8 mouse cellular contexts compared by ENCODE assay signal in genomic region chr5:31328255-31328654, GRCm38 (mm10). TPM values are rescaled to one million over a fixed set of nuclear protein-coding genes. Genes with fewer than 3 reads are reported as not detected.
DNase-seq lines count a peak whose midpoint lies in the region; ATAC-seq and TF ChIP-seq lines count a peak whose summit lies in the region.

No protein-coding gene starts in this region.

- H3K4me1 ChIP-seq in spleen, adult 2 months (ENCODE audit: control insufficient read depth, insufficient read depth, insufficient read length), result no peaks in the 10 kb centered on the region
- no peaks in the 10 kb centered on the region for H3K4me1 ChIP-seq in embryonic fibroblast, embryonic 13.5 days (ENCODE audit: control insufficient read depth, insufficient read depth, low read length)

- ATAC-seq in activated CD4-positive, CD25-positive, alpha-beta regulatory T cell, adult 4 months, result no peak

- peak; percentile 15 to 44 for DNase-seq in spleen, adult 2 months (ENCODE audit: low read depth in 1 of 2, low spot score in 2 of 2)
- DNase-seq in spleen, adult 12 weeks (ENCODE audit: low spot score), result no peak
- peak; percentile 40 for DNase-seq in adrenal gland, postnatal 25 days
- DNase-seq in hindlimb bud, embryonic 11.5 days (ENCODE audit: extremely low spot score, low read depth, low spot score), result peak; percentile 30
- DNase-seq in left cerebral cortex, postnatal 4 days, result peak; percentile 43
- peak; percentile 67 for DNase-seq in right cerebral cortex, adult 18-20 months

- H3K36me3 ChIP-seq in spleen, adult 2 months (ENCODE audit: control insufficient read depth, insufficient read depth, low read length), result no peaks in the 10 kb centered on the region

- H3K27me3 ChIP-seq in spleen, adult 2 months (ENCODE audit: control insufficient read depth, insufficient read depth, low read length), result no peaks in the 10 kb centered on the region

- intact Hi-C loops in left cerebral cortex, postnatal 4 days (cut with DNase I), result no loop called here

- TF ChIP-seq POLR2A in spleen, adult 2 months (IDR thresholded peaks at IDR 0.05; ENCODE audit: low read depth, low read length), result no peak
- no peak for TF ChIP-seq POLR2A in embryonic fibroblast, embryonic 13.5 days (IDR thresholded peaks at IDR 0.05; ENCODE audit: low read depth, low read length)

- H3K4me3 ChIP-seq in spleen, adult 2 months (ENCODE audit: extremely low read depth, insufficient read depth, insufficient read length), result no peak overlapping the region
- H3K4me3 ChIP-seq in embryonic fibroblast, embryonic 13.5 days (ENCODE audit: insufficient read depth, low read length), result no peak overlapping the region

- 35% methylated on average over 7 of the region's 7 CpGs for WGBS in spleen, adult 2 months

- peak; percentile 57; the same call in 1 of the 2 replicates for TF ChIP-seq CTCF in spleen, adult 2 months (IDR thresholded peaks at IDR 0.05; ENCODE audit: extremely low read depth, insufficient read depth, insufficient read length, insufficient replicate concordance)
- TF ChIP-seq CTCF in embryonic fibroblast, embryonic 13.5 days (IDR thresholded peaks at IDR 0.05; ENCODE audit: borderline replicate concordance, insufficient read depth, low read length), result peak; percentile 39; the same call in 1 of the 2 replicates

- H3K27ac ChIP-seq in spleen, adult 2 months (ENCODE audit: insufficient read depth, low read length), result no peak overlapping the region
- no peak overlapping the region for H3K27ac ChIP-seq in embryonic fibroblast, embryonic 13.5 days (ENCODE audit: insufficient read depth, low read length)

RNA-seq across cellular contexts. Expression of gene Gckr, which starts 31.0 kb away (rescaled TPM):
- polyA plus RNA-seq in spleen, adult 2 months (2012; rRNA removed), result 0.08 TPM in 1 of 2 replicates, not detected in the other
- 0.55 and 0.95 TPM in 2 replicates for total RNA-seq in adrenal gland, postnatal 25 days (2021)
- polyA plus RNA-seq in embryonic fibroblast, embryonic 13.5 days (2011; ENCODE audit: insufficient read length, low read depth, missing spikeins), result not detected in 2 replicates
- under 1 TPM in 1 of 2 experiments, not detected in 1; 0.52 TPM for total RNA-seq in left cerebral cortex, postnatal 4 days (2021)
- polyA plus RNA-seq in activated CD4-positive, CD25-positive, alpha-beta regulatory T cell, adult 4 months (2017; shearing (Covaris generic)), result not detected

RNA-seq across cellular contexts. Expression of gene Fndc4, which starts 32.4 kb away (rescaled TPM):
- polyA plus RNA-seq in spleen, adult 2 months (2012; rRNA removed), result 3.6 and 4.9 TPM in 2 replicates
- total RNA-seq in adrenal gland, postnatal 25 days (2021), result 4.1 and 6.7 TPM in 2 replicates
- polyA plus RNA-seq in embryonic fibroblast, embryonic 13.5 days (2011; ENCODE audit: insufficient read length, low read depth, missing spikeins), result 25.2 and 34.0 TPM in 2 replicates
- 100 to 1,000 TPM; 170 to 172 TPM for total RNA-seq in left cerebral cortex, postnatal 4 days (2021)
- polyA plus RNA-seq in activated CD4-positive, CD25-positive, alpha-beta regulatory T cell, adult 4 months (2017; shearing (Covaris generic)), result not detected

RNA-seq across cellular contexts. Expression of gene Ift172, which starts 37.3 kb away (rescaled TPM):
- 17.0 and 18.4 TPM in 2 replicates for polyA plus RNA-seq in spleen, adult 2 months (2012; rRNA removed)
- 39.9 and 46.1 TPM in 2 replicates for total RNA-seq in adrenal gland, postnatal 25 days (2021)
- 37.4 and 37.6 TPM in 2 replicates for polyA plus RNA-seq in embryonic fibroblast, embryonic 13.5 days (2011; ENCODE audit: insufficient read length, low read depth, missing spikeins)
- total RNA-seq in left cerebral cortex, postnatal 4 days (2021), result 10 to 100 TPM; 65.9 to 69.3 TPM
- polyA plus RNA-seq in activated CD4-positive, CD25-positive, alpha-beta regulatory T cell, adult 4 months (2017; shearing (Covaris generic)), result 1 to 10 TPM; 2.6 to 7.2 TPM
